Mouse (Mus musculus) liver, embryonic 11.5 days (tissue): ENCODE measurements around the gene Gnpda2. TPM values are rescaled to one million over a fixed set of nuclear protein-coding genes. Genes with fewer than 3 reads are reported as not detected.

Source experiments
- ATAC-seq: fragments of 200-750 bp; cut with Nextera tagmentation; replicated peaks from 2 replicates; pipeline ENCODE4 v1.8.0; 2017; ENCODE audit warnings: moderate number of reproducible peaks, mild to moderate bottlenecking, moderate TSS enrichment, moderate library complexity; ENCODE audit not compliant: low FRiP score
- DNase-seq: peaks from one replicate; pipeline ENCODE4 v3.0.0-alpha.2; 2017; ENCODE audit warnings: low spot score
- H3K27ac ChIP-seq: fragments of 300-500 bp; sonication (generic); 2 replicates; pipeline ENCODE4 v1.5.1; 2014; ENCODE audit warnings: mild to moderate bottlenecking, low read depth, low read length, control low read depth
- H3K27me3 ChIP-seq: fragments of 300-500 bp; sonication (generic); replicated peaks from 2 replicates; pipeline ENCODE4 v1.6.1; 2014; ENCODE audit warnings: low read length, mixed read lengths; ENCODE audit not compliant: control insufficient read depth, insufficient read depth
- H3K36me3 ChIP-seq: fragments of 300-500 bp; sonication (generic); 2 replicates; pipeline ENCODE4 v1.6.1; 2014; ENCODE audit warnings: mild to moderate bottlenecking, low read length, moderate library complexity, mixed read lengths; ENCODE audit not compliant: control insufficient read depth, insufficient read depth
- H3K4me1 ChIP-seq: fragments of 300-500 bp; sonication (generic); replicated peaks from 2 replicates; pipeline ENCODE4 v1.6.1; 2014; ENCODE audit warnings: low read length, mixed read lengths; ENCODE audit not compliant: control insufficient read depth, insufficient read depth
- H3K4me2 ChIP-seq: fragments of 300-500 bp; sonication (generic); 2 replicates; pipeline ENCODE4 v1.6.1; 2014; ENCODE audit warnings: mild to moderate bottlenecking, control low read depth, moderate library complexity
- H3K4me3 ChIP-seq: fragments of 300-500 bp; sonication (generic); 2 replicates; pipeline ENCODE4 v1.5.1; 2014; ENCODE audit warnings: low read depth, low read length, control low read depth
- H3K9ac ChIP-seq: fragments of 300-500 bp; sonication (generic); 2 replicates; pipeline ENCODE4 v1.6.1; 2014; ENCODE audit warnings: low read depth, low read length, control low read depth
- H3K9me3 ChIP-seq: fragments of 300-500 bp; sonication (generic); 2 replicates; pipeline ENCODE4 v1.6.1; 2016; ENCODE audit warnings: low read length, inconsistent platforms, mixed read lengths; ENCODE audit not compliant: control insufficient read depth
- WGBS: fragments of 180-500 bp; shearing (Covaris S2); extraction: QIAGEN DNeasy Blood & Tissue Kit; methylation state at CpG from one replicate; pipeline ENCODE4 v1.1.7; 2014; 5-methylcytosine and 5-hydroxymethylcytosine counted together
- polyA plus RNA-seq: library from polyadenylated mRNA; unstranded; fragments of >200 nt; fragmentation: Nextera tagmentation; extraction: Ambion mirVana; gene quantifications from 2 replicates; pipeline ENCODE4 v1.2.1, GENCODE M21; 2014

Gnpda2 gene
- polyA plus RNA-seq, 1 experiment from 2014 or later = 16.7 TPM

DNA sequence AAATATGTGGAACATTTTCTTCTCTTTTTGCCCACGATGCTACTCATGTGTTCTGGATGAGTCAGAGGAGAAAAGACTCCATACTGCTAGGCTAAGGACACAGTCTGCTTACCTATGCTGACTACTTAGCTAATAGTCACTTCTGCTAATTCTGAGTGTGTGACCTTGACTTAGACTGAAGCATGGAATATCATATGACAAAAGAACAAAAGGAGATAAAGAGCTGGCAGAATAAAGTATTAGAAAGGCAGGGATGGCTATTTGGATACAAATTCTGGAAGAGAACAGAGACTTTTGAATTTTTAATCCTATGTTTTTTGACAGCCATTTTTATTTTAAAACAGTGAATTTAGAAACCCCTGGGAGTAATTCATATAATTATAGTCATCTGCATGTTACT, 50.5 kb downstream of the Gnpda2 start:
- WGBS = 64% methylated on average over 1 of the region's 1 CpGs
- DNase-seq = no peak
- ATAC-seq = no peak

DNA sequence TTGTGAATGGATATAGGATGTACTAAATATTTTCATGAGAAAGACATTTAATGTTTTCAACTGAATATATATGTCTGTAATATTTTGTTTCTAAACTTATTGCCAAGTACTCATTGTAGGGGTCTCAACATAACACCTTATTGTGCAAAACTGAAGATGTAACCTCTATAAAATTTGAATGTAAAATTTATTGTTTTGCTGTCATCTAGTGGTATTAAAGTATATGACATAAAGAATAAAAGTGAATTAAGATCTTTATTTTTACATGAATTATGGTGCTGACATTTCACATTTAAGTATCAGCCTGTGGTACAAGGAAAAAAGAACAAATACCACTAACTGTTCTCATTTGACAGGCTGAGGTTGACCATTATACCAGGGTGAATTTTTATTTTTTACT, 68.2 kb downstream of the Gnpda2 start:
- DNase-seq (no peak), ATAC-seq (no peak)
- Histone ChIP-seq H3K4me1 (no peaks in the 10 kb centered on the region), H3K36me3 (no peaks in the 10 kb centered on the region), H3K4me3 (no peak overlapping the region), H3K9me3 (no peaks in the 10 kb centered on the region), H3K4me2 (no peak overlapping the region), H3K9ac (no peak overlapping the region), H3K27me3 (no peaks in the 10 kb centered on the region), H3K27ac (no peak overlapping the region)

More for the DNA sequence above, 50.5 kb downstream of the Gnpda2 start:
- Histone ChIP-seq H3K27ac (no peak overlapping the region), H3K36me3 (no peaks in the 10 kb centered on the region), H3K9ac (no peak overlapping the region), H3K9me3 (no peaks in the 10 kb centered on the region), H3K27me3 (no peaks in the 10 kb centered on the region), H3K4me1 (no peaks in the 10 kb centered on the region), H3K4me2 (no peak overlapping the region), H3K4me3 (no peak overlapping the region)

Other genes starting within 250 kb of the Gnpda2 start
- gene Yipf7, start 49.7 kb downstream of the Gnpda2 start, polyA plus RNA-seq = not detected in 2 replicates
- 39.8 and 41.7 TPM in 2 replicates for gene Guf1, start 35.4 kb downstream of the Gnpda2 start, polyA plus RNA-seq